Mouse (Mus musculus) kidney, adult 2 months (tissue): ENCODE measurements around the gene Smox.

Experiments used
- CTCF ChIP-seq: fragments of 200-500 bp; conservative IDR thresholded peaks from 2 replicates; pipeline ENCODE4 v1.5.1; 2011; ENCODE audit warnings: low read depth, mild to moderate bottlenecking, control low read depth, low read length, moderate library complexity, mixed read lengths; ENCODE audit not compliant: insufficient read depth, insufficient read length
- POLR2A ChIP-seq: fragments of 200-500 bp; IDR thresholded peaks from one replicate; pipeline ENCODE4 v1.6.1; 2011; ENCODE audit warnings: low read depth, low read length, control low read depth

DNA sequence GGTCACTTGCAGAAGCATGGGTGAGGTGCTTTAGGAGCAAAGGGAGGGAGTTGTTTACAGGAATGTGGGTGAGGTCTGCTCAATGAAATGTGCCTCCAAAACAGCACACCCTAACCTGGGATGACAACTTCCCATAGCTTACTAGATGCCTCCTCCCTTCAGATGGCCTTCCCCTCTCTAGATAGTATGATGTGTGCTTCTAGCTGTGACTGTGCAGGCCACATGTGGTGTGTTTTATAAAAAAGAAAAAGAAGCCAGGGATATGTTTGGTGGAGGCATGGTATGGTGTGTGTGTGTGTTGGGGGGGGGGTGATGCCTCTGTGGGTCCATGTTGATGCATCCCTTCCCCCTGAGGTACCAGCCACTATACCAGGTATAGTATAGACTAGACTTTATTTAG is 42.9 kb upstream of the Smox start:
- no peak for TF ChIP-seq CTCF
- no peak for TF ChIP-seq POLR2A
